Comparison of ENCODE assay signal across 24 mouse cellular contexts in the genomic region with DNA sequence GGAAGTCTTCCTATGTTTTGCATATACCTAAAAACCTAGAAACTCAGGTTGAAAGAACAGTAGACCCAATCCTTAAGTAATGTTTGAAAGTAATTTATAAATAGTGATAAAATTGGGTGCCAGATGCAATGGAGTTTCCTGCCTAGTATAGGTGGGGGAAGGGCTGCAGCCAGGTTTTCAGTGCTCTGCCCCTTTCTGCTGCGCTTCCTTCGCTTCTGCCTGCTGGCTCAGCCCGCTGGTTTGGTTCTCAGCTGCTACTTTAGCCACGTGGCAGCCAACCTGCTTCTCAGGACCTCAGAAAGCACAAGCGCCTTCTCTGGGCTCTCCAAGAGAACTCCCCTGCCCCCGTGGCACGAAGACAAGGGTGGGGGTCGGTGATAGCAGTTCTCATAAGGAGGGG.
DNase-seq lines count a peak whose midpoint lies in the region; ATAC-seq and TF ChIP-seq lines count a peak whose summit lies in the region.
"Had no signal": no experiment of that assay in that cellular context is flagged by ENCODE, and none has a peak within 500 bp of the region (broad histone marks: within the 10 kb centered on the region; RNA-seq: fewer than 3 reads in every experiment).

No protein-coding gene starts in this region.

- no peaks in the 10 kb centered on the region for H3K9me3 ChIP-seq in heart, embryonic 10.5 days
- H3K9me3 ChIP-seq in heart, embryonic 12.5 days (replicated peaks), result no peaks in the 10 kb centered on the region
- H3K9me3 ChIP-seq in embryonic facial prominence, embryonic 14.5 days (ENCODE audit: control insufficient read depth, low read length), result no peaks in the 10 kb centered on the region
- H3K9me3 ChIP-seq in stomach, embryonic 15.5 days, result no peaks in the 10 kb centered on the region
- H3K9me3 ChIP-seq: heart, embryonic 15.5 days; hindbrain, embryonic 15.5 days; limb, embryonic 15.5 days had no signal

- TF ChIP-seq CTCF in thymus, adult 2 months (IDR thresholded peaks at IDR 0.05; ENCODE audit: borderline replicate concordance, control insufficient read depth, extremely low read depth, insufficient read depth, low read length, poor library complexity), result no peak

- H3K27me3 ChIP-seq in heart, embryonic 10.5 days (ENCODE audit: insufficient read depth, poor library complexity, severe bottlenecking), result no peaks in the 10 kb centered on the region
- H3K27me3 ChIP-seq in heart, embryonic 12.5 days (replicated peaks), result no peaks in the 10 kb centered on the region
- no peaks in the 10 kb centered on the region for H3K27me3 ChIP-seq in thymus, adult 2 months (ENCODE audit: control insufficient read depth, insufficient read depth, low read length)
- no peaks in the 10 kb centered on the region for H3K27me3 ChIP-seq in embryonic facial prominence, embryonic 14.5 days (replicated peaks; ENCODE audit: control insufficient read depth, insufficient read depth, low read length)
- no peaks in the 10 kb centered on the region for H3K27me3 ChIP-seq in stomach, embryonic 15.5 days (replicated peaks)
- H3K27me3 ChIP-seq: heart, embryonic 15.5 days; hindbrain, embryonic 15.5 days; limb, embryonic 15.5 days had no signal

- no peak for DNase-seq in heart, embryonic 10.5 days (ENCODE audit: low spot score)
- peak; percentile 24 for DNase-seq in thymus, postnatal 0 days (ENCODE audit: low spot score)
- DNase-seq in thymus, adult 2 months, result no peak
- DNase-seq in embryonic facial prominence, embryonic 14.5 days (ENCODE audit: low spot score), result no peak
- no peak for DNase-seq in testis, postnatal 10 days (ENCODE audit: low spot score)
- DNase-seq in yolk sac, embryonic 10.5 days (ENCODE audit: low spot score), result no peak
- DNase-seq: adrenal gland, postnatal 10 days; cerebellum, adult 18-20 months; cerebellum, postnatal 25 days; embryo, embryonic 11 days; gastrocnemius, postnatal 25 days; heart, adult 2 months; heart, postnatal 36 days; kidney, adult 2 months; kidney, postnatal 10 days had no signal

- peaks cover 22% of the 10 kb centered on the region for H3K4me1 ChIP-seq in heart, embryonic 10.5 days
- peaks cover 37% of the 10 kb centered on the region for H3K4me1 ChIP-seq in heart, embryonic 12.5 days (replicated peaks)
- peaks cover 5% of the 10 kb centered on the region for H3K4me1 ChIP-seq in thymus, adult 2 months (replicated peaks; ENCODE audit: control insufficient read depth, insufficient read depth, low read length)
- peaks cover 47% of the 10 kb centered on the region for H3K4me1 ChIP-seq in embryonic facial prominence, embryonic 14.5 days (ENCODE audit: control insufficient read depth, insufficient read depth, low read length)
- H3K4me1 ChIP-seq in stomach, embryonic 15.5 days, result peaks cover 9% of the 10 kb centered on the region; the same call in 1 of the 2 replicates

- peak overlapping the region; percentile 67 for H3K27ac ChIP-seq in heart, embryonic 10.5 days
- H3K27ac ChIP-seq in heart, embryonic 12.5 days (ENCODE audit: poor library complexity, severe bottlenecking), result no peak overlapping the region
- no peak overlapping the region for H3K27ac ChIP-seq in thymus, adult 2 months (ENCODE audit: control insufficient read depth, insufficient read depth, low read length)
- 0 out of 2 replicates have a peak overlapping the region, but pooled peaks have one; percentile 5 for H3K27ac ChIP-seq in embryonic facial prominence, embryonic 14.5 days (replicated peaks; ENCODE audit: low read depth, low read length)
- 0 out of 2 replicates have a peak overlapping the region, but pooled peaks have one; percentile 3 for H3K27ac ChIP-seq in stomach, embryonic 15.5 days
- H3K27ac ChIP-seq: heart, adult 2 months; heart, embryonic 15.5 days; hindbrain, embryonic 15.5 days; layer of hippocampus, adult 2 months; limb, embryonic 15.5 days; liver, embryonic 14.5 days had no signal

- no peak for TF ChIP-seq POLR2A in thymus, adult 2 months (IDR thresholded peaks at IDR 0.05; ENCODE audit: control insufficient read depth, extremely low read depth, insufficient read depth, low read length, poor library complexity)

- H3K4me2 ChIP-seq in heart, embryonic 12.5 days, result no peak overlapping the region
- no peak overlapping the region for H3K4me2 ChIP-seq in embryonic facial prominence, embryonic 14.5 days (ENCODE audit: low read depth, low read length)
- no peak overlapping the region for H3K4me2 ChIP-seq in stomach, embryonic 15.5 days
- H3K4me2 ChIP-seq: heart, embryonic 15.5 days; hindbrain, embryonic 15.5 days; limb, embryonic 15.5 days; midbrain, embryonic 11.5 days had no signal

- 37% methylated on average over 8 of the region's 8 CpGs for WGBS in heart, embryonic 10.5 days
- WGBS in heart, embryonic 12.5 days, result 43% methylated on average over 8 of the region's 8 CpGs
- 59% methylated on average over 8 of the region's 8 CpGs for WGBS in thymus, adult 2 months
- WGBS in embryonic facial prominence, embryonic 14.5 days, result 52% methylated on average over 8 of the region's 8 CpGs
- WGBS in stomach, embryonic 15.5 days, result 58% methylated on average over 8 of the region's 8 CpGs

- no peaks in the 10 kb centered on the region for H3K36me3 ChIP-seq in heart, embryonic 10.5 days
- H3K36me3 ChIP-seq in heart, embryonic 12.5 days, result no peaks in the 10 kb centered on the region
- no peaks in the 10 kb centered on the region for H3K36me3 ChIP-seq in thymus, adult 2 months (ENCODE audit: control insufficient read depth, insufficient read depth, low read length)
- no peaks in the 10 kb centered on the region for H3K36me3 ChIP-seq in embryonic facial prominence, embryonic 14.5 days (ENCODE audit: control insufficient read depth, insufficient read depth, low read length)
- no peaks in the 10 kb centered on the region for H3K36me3 ChIP-seq in stomach, embryonic 15.5 days
- H3K36me3 ChIP-seq: heart, embryonic 15.5 days; hindbrain, embryonic 15.5 days; limb, embryonic 15.5 days had no signal

- no peak overlapping the region for H3K9ac ChIP-seq in heart, embryonic 12.5 days
- no peak overlapping the region for H3K9ac ChIP-seq in embryonic facial prominence, embryonic 14.5 days (ENCODE audit: low read depth, low read length)
- H3K9ac ChIP-seq in stomach, embryonic 15.5 days, result no peak overlapping the region
- H3K9ac ChIP-seq: heart, embryonic 15.5 days; hindbrain, embryonic 15.5 days; limb, embryonic 15.5 days; liver, embryonic 14.5 days had no signal

- H3K4me3 ChIP-seq in heart, embryonic 10.5 days, result no peak overlapping the region
- no peak overlapping the region for H3K4me3 ChIP-seq in heart, embryonic 12.5 days
- H3K4me3 ChIP-seq in thymus, adult 2 months (ENCODE audit: control insufficient read depth, insufficient read depth, low read length), result no peak overlapping the region
- no peak overlapping the region for H3K4me3 ChIP-seq in embryonic facial prominence, embryonic 14.5 days (ENCODE audit: low read depth, low read length)
- no peak overlapping the region for H3K4me3 ChIP-seq in stomach, embryonic 15.5 days (replicated peaks)
- H3K4me3 ChIP-seq: heart, adult 2 months; heart, embryonic 15.5 days; hindbrain, embryonic 15.5 days; layer of hippocampus, adult 2 months; limb, embryonic 15.5 days had no signal

- ATAC-seq in heart, embryonic 12.5 days (ENCODE audit: insufficient number of reproducible peaks, low FRiP score), result no peak
- ATAC-seq in embryonic facial prominence, embryonic 14.5 days (ENCODE audit: low read depth), result no peak
- no peak for ATAC-seq in stomach, embryonic 15.5 days (ENCODE audit: insufficient read depth, low FRiP score, low read depth)
- ATAC-seq: lung, postnatal 0 days had no signal

Comparison
In these comparisons a context has a peak if more than half of its experiments do, and no peak if none do; other contexts are left out.
1. H3K27ac ChIP-seq: peak in heart, embryonic 10.5 days (single experiment), embryonic facial prominence, embryonic 14.5 days (single experiment) and stomach, embryonic 15.5 days (single experiment); none in heart, embryonic 12.5 days (single experiment) and thymus, adult 2 months (single experiment).